Mouse (Mus musculus) fat pad, adult 2 months (tissue): ENCODE data around the gene Fmod.

Experiments used
- DNase-seq: peaks from one replicate; pipeline ENCODE4 v3.0.0-alpha.2; 2011; ENCODE audit warnings: low read depth, low spot score; ENCODE audit errors: extremely low read depth

The Fmod gene

DNA sequence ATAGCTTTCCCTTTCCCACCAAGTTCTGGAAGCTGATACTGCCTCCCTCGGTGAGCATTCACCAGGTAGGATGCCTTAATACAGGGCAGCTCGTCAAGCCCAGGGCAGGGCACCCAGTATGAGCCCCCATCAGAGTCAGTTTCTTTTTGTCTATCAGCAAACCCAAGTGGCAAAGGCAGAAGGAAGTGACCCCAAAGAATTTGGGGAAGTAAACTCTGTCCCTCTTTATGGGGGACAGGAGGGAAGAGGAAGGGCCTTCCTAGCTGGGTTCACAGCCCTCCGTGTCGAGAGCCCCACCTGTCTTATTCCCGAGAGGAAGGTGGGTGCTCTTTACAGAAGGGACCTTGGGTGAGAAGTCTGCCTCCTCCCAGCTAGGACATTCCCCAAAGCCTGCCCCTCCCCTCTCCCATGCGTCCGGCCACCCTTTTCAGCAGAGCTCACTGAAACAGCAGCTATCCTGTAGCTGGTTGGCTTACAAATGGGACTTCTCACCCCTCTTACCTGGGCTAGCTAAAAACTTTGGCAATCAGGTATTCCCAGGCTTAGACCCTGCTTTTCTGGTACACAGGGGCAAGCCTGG is 58.1 kb downstream of the Fmod start:
- DNase-seq: no peak

GRCm38 (mm10) chr1:134095721-134096120 is 58.7 kb downstream of the Fmod start:
- DNase-seq: no peak

DNA sequence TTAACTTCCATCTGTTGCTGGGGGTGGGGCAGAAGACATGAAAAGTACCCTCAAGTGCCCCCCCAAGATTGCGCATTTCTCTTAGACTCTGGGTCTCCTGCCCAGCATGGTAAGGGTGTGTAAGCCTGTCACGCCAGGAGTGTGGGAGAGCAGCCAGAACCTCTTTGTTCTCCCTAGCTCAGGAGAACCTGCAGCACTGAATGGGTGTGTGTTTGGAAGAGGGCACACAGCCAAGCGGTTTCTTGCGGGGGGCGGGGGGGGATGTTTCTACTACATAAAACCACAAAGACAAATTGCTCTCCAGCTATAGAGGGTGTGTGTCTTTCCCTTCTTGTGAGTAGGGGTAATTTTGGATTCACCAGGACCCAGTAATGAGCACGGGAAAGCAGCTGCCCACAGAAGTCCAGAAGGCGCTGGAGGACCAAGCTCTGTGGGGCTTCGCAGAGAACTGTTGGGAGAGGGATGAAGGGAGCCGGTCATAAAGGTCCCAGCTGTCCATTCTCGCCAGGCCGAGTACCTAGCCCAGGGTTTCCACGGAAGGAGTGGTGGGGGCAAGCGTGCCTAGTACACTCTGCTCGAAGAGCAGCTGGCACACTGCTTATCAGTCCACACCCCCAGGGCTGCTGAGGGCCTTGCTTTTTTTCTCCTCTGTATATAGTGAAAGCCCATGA is 59.3 kb downstream of the Fmod start:
- no peak for DNase-seq

GRCm38 (mm10) chr1:134097080-134097855 is 60.2 kb downstream of the Fmod start:
- no peak for DNase-seq
